Mouse (Mus musculus) megakaryocyte-erythroid progenitor cell, adult 5-6 weeks (primary cell): ENCODE measurements around the gene Palm. TPM values are rescaled to one million over a fixed set of nuclear protein-coding genes. Genes with fewer than 3 reads are reported as not detected.

Experiments used
- ATAC-seq: replicated peaks from 2 replicates; pipeline ENCODE4 v1.8.0; 2016; ENCODE audit warnings: mild to moderate bottlenecking, inconsistent platforms; ENCODE audit not compliant: severe bottlenecking, poor library complexity, low FRiP score, low TSS enrichment
- total RNA-seq, 2 experiments: library from RNA; stranded (forward) in 1 of 2; stranded (reverse) in 1 of 2; fragments of 200-1000, 215-1000 nt in 1 of 2; fragments of >200 nt in 1 of 2; fragmentation: Nextera tagmentation in 1 of 2; gene quantifications; 2 replicates each; pipeline ENCODE4 v1.2.3; 2014 to 2017

Palm gene
- total RNA-seq, 2 experiments from 2014 or later = 6.8 to 11.1 TPM

DNA sequence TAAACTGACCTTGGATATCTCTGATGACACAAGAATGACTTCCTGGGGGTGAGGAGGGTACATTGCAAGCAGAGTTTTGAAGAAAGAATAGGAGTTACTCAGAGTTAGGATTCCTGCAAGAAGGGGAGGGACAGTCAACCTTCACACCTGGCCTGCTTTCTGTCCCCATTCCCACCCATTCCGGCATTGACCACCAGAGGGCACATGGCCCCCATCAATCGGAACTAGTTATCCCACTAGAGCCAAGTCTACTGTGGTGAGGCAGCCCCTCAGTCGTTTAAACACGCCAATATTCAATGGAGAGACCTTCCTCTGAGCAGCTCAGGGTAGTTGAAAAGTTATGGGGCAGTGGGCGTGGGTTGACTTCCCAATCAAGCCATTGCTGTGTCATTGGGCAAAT lies 25.0 kb upstream of the Palm start:
- 0 out of 2 replicates have a peak, but pooled peaks have one; percentile 27 for ATAC-seq

DNA sequence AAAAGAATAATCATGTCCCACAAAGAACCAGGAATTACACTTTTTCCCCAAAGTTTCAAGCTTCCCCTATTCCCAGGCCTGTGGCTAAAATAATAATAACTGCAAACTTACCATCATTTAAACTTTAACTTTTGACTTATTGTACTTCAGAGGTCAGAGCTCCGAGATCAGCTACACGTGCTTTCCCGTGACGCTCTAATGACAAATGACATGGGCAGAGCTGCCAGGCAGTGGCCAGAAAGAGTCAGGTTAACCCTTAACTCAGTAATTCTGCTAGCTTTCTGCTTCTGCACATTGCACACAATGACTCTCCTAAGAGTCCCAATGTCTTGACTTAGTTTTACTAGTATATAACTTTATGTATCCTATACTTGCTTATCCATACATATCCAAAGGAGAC lies 24.0 kb upstream of the Palm start:
- no peak for ATAC-seq

DNA sequence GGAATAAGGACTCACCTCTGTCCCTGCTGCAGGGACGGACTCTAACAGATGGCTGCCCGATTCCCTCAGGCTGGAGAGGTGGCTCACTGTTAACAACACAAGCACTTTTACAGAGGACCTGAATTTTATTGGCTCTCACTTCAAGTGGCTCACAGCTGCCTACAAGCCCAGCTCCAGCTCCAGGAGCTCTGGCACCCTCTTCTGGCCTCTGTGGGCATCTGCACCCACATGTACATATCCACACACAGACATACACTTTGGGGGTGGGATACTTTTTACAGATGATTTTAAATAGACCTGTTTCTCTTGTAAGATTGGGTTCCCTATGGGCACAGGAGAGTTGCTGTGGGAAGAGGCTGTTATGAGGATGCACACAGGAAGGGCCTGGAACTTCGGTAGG lies 21.1 kb upstream of the Palm start:
- ATAC-seq = no peak

DNA sequence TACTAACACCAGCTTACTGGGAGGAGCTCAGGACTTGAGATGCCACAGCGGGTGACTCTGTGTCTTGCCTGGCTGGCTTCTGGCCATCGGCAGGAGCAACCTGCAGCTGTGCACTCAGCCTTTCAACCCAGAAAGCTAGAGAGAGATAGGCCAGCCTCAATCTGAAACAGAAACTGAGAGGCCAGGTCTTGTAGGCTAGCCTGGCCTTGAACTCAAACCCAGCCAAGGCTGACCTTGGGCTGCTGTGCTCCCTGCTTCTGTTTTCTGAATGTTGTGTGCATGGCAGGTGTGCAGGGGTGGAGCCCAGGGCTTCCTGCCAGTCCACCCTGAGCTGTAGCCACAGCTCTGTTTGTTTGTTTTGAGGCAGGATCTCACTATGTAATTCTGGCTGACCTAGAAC lies 20.2 kb upstream of the Palm start:
- ATAC-seq = no peak

DNA sequence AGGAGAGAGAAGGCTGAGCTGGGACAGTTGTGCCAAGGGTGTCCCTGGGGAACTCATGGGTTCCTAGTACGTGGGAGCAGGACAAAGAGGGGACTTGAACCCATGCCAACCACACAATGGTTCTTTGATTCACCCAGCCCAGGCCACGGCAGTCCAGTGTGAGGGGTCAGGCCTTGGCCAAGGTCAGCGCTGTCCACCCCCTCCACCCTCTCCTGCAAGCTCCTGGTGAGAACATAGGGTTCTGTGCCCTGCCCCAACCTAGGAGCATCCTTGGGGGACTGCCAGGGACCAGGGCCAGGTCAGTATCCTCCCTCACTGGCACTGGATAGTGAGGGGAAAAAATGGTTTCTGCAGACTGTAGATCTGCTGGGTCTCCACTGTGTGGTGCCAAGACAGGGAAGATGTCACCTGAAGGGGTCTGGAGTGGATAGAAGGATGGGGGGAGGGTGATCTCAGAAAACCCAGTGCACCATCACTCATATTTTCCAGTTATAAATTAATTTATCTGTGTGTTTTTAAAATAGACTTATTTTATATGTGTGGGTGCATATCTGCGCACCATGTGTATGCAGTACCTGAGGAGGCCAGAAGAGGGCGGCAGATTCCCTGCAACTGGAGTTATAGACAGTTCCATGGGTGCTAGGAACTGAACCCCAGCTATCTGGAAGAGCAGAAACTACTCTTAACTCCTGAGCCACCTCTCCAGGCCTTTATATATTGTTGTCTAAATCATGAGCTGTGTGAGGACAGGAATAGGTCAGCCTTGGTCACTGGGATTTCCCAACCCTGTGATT lies 18.7 kb upstream of the Palm start:
- no peak for ATAC-seq

DNA sequence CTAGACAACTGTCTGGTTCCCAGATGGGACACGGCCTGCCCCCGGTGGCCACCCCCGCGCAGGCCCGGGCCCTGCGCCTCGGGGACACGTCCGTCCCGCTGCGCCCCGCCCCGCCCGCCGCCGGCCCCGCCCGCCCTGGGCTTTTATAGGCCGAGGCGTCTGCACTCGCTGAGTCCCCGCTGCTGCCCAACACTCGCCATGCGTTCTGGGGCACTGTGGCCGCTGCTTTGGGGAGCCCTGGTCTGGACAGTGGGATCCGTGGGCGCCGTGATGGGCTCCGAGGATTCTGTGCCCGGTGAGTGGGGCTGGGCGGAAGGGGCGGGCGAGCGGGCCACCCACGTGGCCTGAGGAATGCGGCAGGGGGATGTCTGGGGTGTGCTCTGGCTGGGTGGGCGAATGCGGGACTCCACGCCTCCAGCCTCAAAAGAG lies 16.3 kb upstream of the Palm start, which contains the start of gene Fstl3:
TSS of gene Fstl3 (plus strand) at position 170 of the 429 bp plus-strand sequence.
- no peak for ATAC-seq

DNA sequence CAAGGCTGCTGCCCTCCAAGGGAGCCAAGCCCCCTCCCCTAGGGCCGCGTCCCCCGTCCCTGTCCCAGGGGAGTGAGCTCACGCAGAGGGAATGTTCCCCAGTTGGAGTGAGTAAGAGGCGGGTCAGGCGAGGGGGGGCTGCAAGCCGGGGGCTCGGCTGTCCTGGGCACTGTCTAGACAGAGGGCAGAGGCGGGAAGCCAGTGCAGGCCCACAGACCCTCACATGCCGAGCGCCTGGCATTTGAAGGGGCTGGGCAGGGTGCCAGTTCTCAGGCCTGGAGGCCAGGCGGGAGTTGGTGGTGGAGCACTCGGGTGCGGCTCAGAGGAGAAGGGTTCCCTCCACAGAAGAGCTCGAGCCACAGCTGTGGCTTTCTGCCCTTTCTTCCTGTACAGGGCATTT lies 15.4 kb upstream of the Palm start:
- no peak for ATAC-seq

DNA sequence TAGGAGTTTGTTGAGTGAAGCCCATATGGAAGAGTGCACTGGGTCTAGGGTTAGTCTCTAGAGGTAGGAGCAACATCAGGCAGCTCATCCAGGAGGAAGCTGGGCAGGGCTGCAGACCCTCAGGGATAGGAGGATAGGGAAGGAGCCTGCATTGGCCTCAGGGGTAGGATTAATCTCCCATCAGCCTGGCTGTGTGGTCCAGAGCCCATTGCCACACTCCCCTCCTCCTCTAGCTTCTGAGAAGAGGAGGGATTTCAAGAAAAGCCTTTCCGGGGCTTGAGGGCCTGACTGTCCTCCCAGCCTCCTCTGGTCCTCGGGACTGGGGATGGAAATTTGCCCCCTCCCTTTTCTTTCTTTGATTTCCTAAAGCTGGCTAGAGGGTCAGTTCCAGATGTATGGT lies 14.2 kb upstream of the Palm start:
- ATAC-seq = no peak

DNA sequence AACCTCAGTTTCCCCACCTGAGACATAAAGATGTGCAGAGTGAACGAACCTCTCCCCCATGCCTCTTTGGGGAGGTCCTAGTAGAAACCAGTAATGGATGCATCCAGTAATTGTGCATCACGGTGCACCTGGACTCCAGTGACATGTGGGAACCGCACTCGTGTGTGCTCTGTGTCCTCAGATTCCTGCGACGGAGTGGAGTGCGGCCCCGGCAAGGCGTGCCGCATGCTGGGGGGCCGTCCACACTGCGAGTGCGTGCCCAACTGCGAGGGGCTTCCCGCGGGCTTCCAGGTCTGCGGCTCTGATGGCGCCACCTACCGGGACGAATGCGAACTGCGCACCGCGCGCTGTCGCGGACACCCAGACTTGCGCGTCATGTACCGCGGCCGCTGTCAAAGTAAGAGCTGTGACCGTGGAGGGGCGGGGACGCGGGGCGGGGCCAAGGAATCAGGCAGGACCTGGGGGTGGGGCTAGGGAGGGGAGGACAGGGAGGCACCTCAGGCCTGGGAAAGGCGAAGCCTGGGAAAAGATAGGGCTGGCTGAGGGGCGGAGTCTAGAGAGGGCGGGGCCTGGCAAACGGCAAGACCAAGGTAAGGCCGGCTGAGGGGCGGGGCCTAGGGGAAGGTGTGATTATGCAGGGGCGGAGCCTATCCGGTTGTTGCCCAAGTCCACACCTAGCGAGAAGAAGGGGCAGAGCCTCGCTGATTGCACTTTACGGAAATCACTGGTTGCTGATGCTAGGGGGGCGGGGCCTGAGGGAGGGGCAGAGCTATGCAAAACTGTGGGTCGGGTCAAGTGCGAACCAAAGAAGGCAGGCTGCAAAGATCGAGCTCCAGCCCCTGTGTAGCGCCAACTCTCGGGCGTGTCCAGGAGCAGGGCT lies 13.3 kb upstream of the Palm start:
- peak; percentile 78 for ATAC-seq

DNA sequence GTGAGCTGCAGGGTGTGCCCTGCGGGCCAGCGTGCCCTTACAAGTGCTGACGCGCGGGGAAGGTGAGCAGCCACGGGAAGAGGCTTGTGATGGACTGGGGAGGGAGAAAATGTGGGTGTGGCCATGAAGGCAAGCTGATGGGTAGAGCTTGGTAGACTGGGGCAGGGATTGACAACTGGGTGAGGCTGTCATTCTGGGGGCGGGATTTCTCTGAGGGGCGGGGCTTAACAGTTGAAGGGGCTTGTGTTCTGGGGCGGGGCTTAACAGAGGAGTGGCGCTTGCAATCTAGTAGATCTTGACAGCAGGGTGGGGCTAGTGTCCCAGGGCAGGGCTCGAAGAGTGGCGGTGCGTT lies 12.7 kb upstream of the Palm start:
- ATAC-seq = peak; percentile 75

DNA sequence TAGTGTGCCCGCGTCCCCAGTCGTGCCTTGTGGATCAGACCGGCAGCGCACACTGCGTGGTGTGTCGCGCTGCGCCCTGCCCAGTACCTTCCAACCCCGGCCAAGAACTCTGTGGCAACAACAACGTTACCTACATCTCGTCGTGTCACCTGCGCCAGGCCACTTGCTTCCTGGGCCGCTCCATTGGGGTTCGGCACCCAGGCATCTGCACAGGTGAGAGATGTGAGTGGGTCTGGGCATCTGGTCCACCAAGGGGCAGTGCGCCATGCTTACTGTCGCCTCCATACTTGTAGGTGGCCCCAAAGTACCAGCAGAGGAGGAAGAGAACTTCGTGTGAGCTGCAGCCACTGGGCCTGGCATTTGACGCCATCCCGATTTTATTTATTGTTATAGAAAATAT lies 12.2 kb upstream of the Palm start:
- no peak for ATAC-seq

DNA sequence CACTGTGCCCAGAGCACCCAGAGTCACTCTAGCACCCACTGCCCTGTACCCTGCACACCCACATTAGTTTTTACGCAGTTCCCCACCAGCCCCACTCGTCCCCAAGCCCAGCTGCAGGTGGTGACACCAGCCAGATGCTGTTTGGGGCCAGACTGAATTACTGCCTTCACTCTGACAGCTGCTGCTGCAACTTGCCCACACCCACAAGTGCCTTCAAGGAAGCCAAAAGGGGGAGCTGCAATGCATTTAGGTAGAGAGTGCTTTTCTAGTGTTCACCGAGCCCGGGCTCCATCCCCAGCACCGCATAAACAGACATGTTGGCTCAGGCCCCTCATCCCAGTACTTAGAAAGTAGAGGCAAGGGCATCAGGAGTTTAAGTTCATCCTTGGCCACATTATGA lies 11.4 kb upstream of the Palm start:
- no peak for ATAC-seq

DNA sequence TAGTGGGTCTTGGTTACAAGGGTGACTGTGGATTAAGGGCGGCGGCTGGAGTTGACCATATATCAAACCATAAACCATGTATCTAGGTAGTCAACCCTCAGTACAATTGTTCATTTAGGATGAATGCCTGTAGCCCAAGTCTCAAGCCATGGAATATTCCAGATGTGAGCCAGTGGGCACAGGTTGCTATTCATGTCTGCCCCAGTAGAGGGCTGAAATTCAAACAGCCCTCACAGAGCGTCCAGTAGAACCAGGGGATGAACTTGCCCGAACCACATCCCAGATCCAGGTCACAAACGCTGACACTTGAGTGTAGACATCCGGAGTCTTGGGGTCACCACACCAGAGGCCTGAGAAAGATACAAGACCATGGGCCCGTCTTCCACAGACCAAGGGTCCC lies 10.3 kb upstream of the Palm start:
- ATAC-seq = no peak

DNA sequence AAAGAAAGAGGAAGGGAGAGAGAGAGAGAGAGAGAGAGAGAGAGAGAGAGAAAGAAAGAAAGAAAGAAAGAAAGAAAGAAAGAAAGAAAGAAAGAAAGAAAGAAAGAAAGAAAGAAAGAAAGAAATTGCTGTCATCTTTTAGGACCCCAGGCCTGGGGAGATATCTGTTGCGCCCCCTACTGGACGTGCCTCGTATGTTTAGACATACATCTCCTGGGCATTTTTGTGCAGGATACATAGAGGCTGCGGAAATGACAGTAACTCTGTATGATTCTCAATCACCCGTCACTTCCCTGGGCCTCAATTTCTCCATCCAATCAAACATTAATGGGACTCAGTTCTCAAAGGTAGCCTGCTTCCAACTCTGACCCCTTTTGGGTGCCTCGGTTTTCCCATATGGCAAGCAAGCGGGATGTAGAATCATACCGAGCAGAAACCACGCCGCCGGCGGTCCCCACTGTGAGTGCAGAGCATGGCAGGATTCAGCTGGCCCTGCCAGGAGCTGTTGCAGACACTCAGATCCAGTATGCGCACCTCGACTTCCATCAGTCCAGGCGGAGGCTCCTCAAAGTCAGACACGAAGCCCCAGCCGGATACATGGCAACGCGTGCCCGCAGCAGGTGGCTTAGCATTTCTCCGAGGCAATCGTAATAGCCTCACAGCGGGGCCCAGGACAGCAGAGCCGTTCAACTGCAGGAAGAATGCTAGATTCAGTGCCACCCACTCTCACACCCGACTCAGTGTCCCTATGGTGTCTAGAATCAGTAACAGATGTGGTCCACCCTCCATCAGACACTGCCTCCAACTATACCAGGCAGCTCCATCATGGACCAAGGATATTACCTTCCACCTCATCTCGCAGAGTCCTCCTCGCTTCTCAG lies 9.2 kb upstream of the Palm start:
- ATAC-seq = no peak

DNA sequence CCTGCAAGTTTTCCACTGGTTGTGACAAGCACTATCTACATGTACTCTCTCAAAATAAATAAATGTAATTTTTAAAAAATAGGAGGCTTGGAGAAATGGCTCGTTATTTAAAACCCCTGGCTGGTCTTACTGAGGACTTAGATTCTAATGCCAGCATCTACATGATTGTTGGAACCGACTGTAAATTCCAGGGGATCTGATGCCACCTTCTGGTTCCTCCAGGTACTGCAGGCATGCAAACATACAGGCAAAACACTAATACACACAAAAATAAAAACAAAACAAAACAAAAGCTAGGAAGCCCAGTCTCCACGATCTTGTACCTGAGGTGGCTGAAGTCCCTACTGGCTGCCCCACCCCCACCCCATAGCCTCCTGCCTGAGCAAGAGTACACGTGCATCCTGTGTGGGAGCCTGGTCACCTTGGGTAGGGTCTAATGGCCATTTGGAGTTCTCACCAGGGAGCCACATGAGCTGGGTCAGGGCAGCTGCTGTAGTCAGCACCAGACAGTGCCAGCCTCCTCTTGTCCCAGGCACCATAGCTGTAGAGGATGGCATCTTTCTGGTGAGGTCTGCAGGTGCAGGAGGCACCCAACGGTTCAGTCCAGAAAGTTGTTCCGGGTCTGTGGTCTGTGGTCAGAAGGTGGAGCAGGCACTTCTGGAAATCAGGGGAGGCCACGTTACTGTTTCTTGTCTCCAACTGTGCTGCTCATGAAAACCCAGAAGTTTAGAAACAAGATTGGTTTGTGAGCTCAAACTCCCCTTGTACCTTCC lies 4.8 kb upstream of the Palm start:
- peak; percentile 24; the same call in 1 of the 2 replicates for ATAC-seq

DNA sequence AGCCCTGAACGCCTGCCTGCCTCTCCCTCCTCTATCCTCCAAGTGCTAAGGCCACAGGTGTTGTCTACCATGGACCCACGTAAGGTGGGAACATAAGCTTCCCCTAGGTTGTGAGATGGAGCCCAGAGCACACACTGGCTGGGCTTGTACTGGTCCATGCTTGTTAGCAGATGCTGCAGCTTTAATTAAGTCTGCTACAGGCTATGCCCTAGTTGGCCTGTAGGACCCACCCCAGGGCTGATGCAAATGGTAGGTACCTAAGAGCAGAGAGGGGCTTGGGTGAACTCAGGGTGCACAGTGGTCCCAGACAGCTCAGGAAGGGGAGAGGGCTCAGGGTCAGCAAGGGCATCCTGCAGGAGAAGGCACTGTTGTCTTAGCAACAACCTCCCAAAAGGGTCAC lies 3.8 kb upstream of the Palm start:
- no peak for ATAC-seq

DNA sequence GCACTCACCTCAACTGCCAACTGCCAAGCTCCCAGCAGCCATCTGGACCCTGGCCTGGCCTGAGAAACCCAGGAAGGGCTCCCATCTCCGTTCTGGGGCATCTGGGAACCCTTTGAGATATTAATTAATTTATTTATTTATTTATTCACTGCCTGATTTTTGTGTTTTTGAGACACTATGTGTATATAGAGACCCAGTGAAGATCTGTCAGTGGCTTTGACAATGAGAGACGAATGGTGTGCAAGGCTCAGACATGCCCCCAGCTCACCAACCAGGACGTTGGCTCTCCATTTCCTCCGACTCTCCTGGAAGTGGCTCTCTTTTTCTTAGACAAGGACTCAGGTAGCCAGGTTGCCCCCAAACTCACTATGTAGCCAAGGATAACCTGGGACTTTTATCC lies 2.5 kb upstream of the Palm start, which contains the start of gene Prss57:
TSS of gene Prss57 (minus strand) at position 101 of the 400 bp plus-strand sequence.
- ATAC-seq = no peak

DNA sequence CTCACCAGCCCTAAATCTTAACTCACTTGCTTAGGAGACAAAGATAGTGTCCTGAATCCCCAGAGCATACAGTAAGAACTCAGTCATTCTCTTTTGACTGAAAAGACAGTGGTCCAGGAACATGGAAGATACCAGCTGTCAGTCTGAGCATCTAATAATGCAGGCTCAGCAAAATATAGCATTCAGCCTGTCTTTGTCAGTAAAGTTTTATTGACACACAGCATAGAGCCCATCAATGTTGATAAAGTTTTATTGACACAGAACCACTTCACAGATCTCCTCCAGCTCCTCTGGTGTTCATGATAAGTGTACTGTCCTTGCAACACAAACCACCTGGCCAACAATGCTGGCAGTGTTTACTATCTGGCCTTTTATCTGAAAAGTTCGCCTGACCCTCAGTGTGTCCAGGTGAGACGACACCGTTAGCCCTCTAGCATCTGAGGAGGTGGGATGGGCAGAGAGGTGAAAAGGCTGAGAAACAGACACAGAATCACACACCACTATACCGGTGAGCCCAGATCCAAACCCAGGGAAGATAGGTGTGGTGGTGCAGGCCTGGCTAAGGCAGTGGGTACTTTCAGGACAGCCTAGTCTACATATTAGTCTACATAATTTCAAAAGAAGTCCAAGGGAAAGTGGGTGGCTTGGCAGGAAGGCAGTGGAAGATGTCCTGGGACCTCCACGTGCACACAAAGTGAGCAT lies 882 bp upstream of the Palm start:
- ATAC-seq = no peak
